Mouse (Mus musculus) heart, postnatal 0 days (tissue): ENCODE results near the gene C1qtnf5.

ENCODE experiments used
- CTCF ChIP-seq: IDR thresholded peaks from 2 replicates; pipeline ENCODE4 v1.5.1; 2016; ENCODE audit warnings: antibody characterized with exemption, control low read depth, low read depth
- EP300 ChIP-seq: IDR thresholded peaks from 2 replicates; pipeline ENCODE4 v1.6.1; 2016; ENCODE audit warnings: antibody characterized with exemption, low read depth

DNA sequence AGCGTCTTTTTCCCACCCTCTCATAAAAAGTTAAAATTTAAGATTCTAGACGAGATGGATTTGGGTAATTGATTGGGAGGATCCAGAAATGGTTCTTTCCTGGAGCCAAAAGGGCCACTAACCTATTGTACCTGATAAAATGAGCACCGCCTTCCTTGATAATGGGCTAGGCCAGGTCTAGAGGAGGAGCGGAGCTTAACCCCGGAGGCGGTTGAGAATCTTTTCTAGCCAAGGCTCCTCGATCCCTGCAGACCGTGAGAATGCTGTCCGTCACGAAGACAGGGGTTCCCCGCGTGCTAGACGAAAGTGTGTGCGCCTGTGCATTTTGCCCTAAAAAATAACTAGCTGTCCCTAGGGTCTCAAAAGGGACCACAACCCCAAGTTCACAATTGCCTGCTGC, 22.8 kb upstream of the C1qtnf5 start:
- TF ChIP-seq CTCF (no peak), EP300 (no peak)
